Comparison of ENCODE assay signal across 29 mouse cellular contexts in genomic region chr8:115833391-115833790, GRCm38 (mm10).
DNase-seq lines count a peak whose midpoint lies in the region; ATAC-seq and TF ChIP-seq lines count a peak whose summit lies in the region.
"Had no signal": no experiment of that assay in that cellular context is flagged by ENCODE, and none has a peak within 500 bp of the region (broad histone marks: within the 10 kb centered on the region; RNA-seq: fewer than 3 reads in every experiment).

No protein-coding gene starts in this region.

- no peaks in the 10 kb centered on the region for H3K9me3 ChIP-seq in kidney, embryonic 14.5 days (ENCODE audit: control insufficient read depth, low read length)
- H3K9me3 ChIP-seq: embryonic facial prominence, embryonic 10.5 days; embryonic facial prominence, embryonic 13.5 days; forebrain, embryonic 12.5 days; forebrain, embryonic 15.5 days; heart, embryonic 12.5 days; heart, embryonic 15.5 days; hindbrain, embryonic 10.5 days; hindbrain, embryonic 13.5 days had no signal

- no peak overlapping the region for H3K27ac ChIP-seq in heart, adult 2 months
- peak overlapping the region; percentile 88; the same call in 1 of the 2 replicates for H3K27ac ChIP-seq in kidney, adult 2 months (ENCODE audit: insufficient read depth, low read depth, low read length)
- no peak overlapping the region for H3K27ac ChIP-seq in kidney, embryonic 14.5 days (ENCODE audit: low read depth, low read length)
- H3K27ac ChIP-seq: embryonic facial prominence, embryonic 10.5 days; embryonic facial prominence, embryonic 13.5 days; forebrain, embryonic 12.5 days; forebrain, embryonic 15.5 days; heart, embryonic 15.5 days; hindbrain, embryonic 10.5 days; hindbrain, embryonic 13.5 days had no signal

- no peak for TF ChIP-seq CTCF in heart, adult 2 months (IDR thresholded peaks at IDR 0.05)
- no peak for TF ChIP-seq CTCF in kidney, adult 2 months (conservative IDR thresholded peaks at IDR 0.05; ENCODE audit: insufficient read depth, insufficient read length, low read depth, low read length)

- intact Hi-C loops in heart, adult 2 months (cut with DNase I), result no loop called here

- no peak overlapping the region for H3K4me2 ChIP-seq in kidney, embryonic 14.5 days (replicated peaks; ENCODE audit: low read depth, low read length)
- H3K4me2 ChIP-seq: embryonic facial prominence, embryonic 13.5 days; forebrain, embryonic 12.5 days; forebrain, embryonic 15.5 days; heart, embryonic 12.5 days; heart, embryonic 15.5 days; hindbrain, embryonic 13.5 days had no signal

- no peaks in the 10 kb centered on the region for H3K36me3 ChIP-seq in heart, adult 2 months (ENCODE audit: control insufficient read depth, insufficient read depth, low read length)
- no peaks in the 10 kb centered on the region for H3K36me3 ChIP-seq in kidney, adult 2 months (ENCODE audit: control insufficient read depth, insufficient read depth, low read length)
- no peaks in the 10 kb centered on the region for H3K36me3 ChIP-seq in kidney, embryonic 14.5 days (ENCODE audit: control insufficient read depth, insufficient read depth, low read length)
- H3K36me3 ChIP-seq: embryonic facial prominence, embryonic 10.5 days; embryonic facial prominence, embryonic 13.5 days; forebrain, embryonic 12.5 days; forebrain, embryonic 15.5 days; heart, embryonic 12.5 days; heart, embryonic 15.5 days; hindbrain, embryonic 10.5 days; hindbrain, embryonic 13.5 days had no signal

- H3K27me3 ChIP-seq in heart, adult 2 months (ENCODE audit: control insufficient read depth, insufficient read depth, low read length), result no peaks in the 10 kb centered on the region
- no peaks in the 10 kb centered on the region for H3K27me3 ChIP-seq in kidney, adult 2 months (replicated peaks; ENCODE audit: control insufficient read depth, insufficient read depth, low read length)
- no peaks in the 10 kb centered on the region for H3K27me3 ChIP-seq in kidney, embryonic 14.5 days (ENCODE audit: control insufficient read depth, insufficient read depth, low read length)
- H3K27me3 ChIP-seq: embryonic facial prominence, embryonic 13.5 days; forebrain, embryonic 12.5 days; forebrain, embryonic 15.5 days; heart, embryonic 12.5 days; heart, embryonic 15.5 days; hindbrain, embryonic 13.5 days had no signal

- TF ChIP-seq EP300 in heart, adult 2 months (IDR thresholded peaks at IDR 0.05; ENCODE audit: insufficient read depth, low read depth, low read length), result no peak

- TF ChIP-seq POLR2A in heart, adult 2 months (IDR thresholded peaks at IDR 0.05; ENCODE audit: insufficient read depth, low read depth, low read length), result no peak
- no peak for TF ChIP-seq POLR2A in kidney, adult 2 months (IDR thresholded peaks at IDR 0.05; ENCODE audit: low read depth, low read length)

- H3K4me1 ChIP-seq in heart, adult 2 months (ENCODE audit: control insufficient read depth, insufficient read depth, low read length), result no peaks in the 10 kb centered on the region
- peaks cover 23% of the 10 kb centered on the region; the same call in 1 of the 2 replicates for H3K4me1 ChIP-seq in kidney, adult 2 months (ENCODE audit: control insufficient read depth, insufficient read depth, low read length)
- H3K4me1 ChIP-seq in kidney, embryonic 14.5 days (ENCODE audit: control insufficient read depth, insufficient read depth, low read length), result no peaks in the 10 kb centered on the region
- H3K4me1 ChIP-seq: embryonic facial prominence, embryonic 13.5 days; forebrain, embryonic 12.5 days; forebrain, embryonic 15.5 days; heart, embryonic 12.5 days; heart, embryonic 15.5 days; hindbrain, embryonic 10.5 days; hindbrain, embryonic 13.5 days had no signal

- DNase-seq in heart, adult 11 months, result peak; percentile 81
- no peak for DNase-seq in heart, adult 2 months
- DNase-seq in kidney, adult 2 months, result peak; percentile 84
- DNase-seq in kidney, postnatal 10 days, result peak; percentile 49
- DNase-seq in kidney, postnatal 36 days, result peak; percentile 68 to 75
- no peak for DNase-seq in natural killer cell, adult 2 months (ENCODE audit: low spot score in 2 of 2)
- no peak for DNase-seq in right cerebral cortex, postnatal 4 days
- DNase-seq: adrenal gland, adult 8-10 months; adrenal gland, postnatal 25 days; cerebellum, adult 11-12 months; cerebellum, adult 8-10 months; cerebellum, postnatal 10 days; cerebellum, postnatal 36 days; embryo, embryonic 11 days; gastrocnemius, postnatal 10 days; gastrocnemius, postnatal 36 days; heart, postnatal 10 days; heart, postnatal 36 days had no signal

- ATAC-seq in kidney, embryonic 14.5 days (ENCODE audit: low FRiP score, low TSS enrichment), result no peak
- ATAC-seq: activated CD4-positive, CD25-positive, alpha-beta regulatory T cell, adult 4 months; forebrain, embryonic 15.5 days had no signal

- no peak overlapping the region for H3K4me3 ChIP-seq in heart, adult 2 months
- no peak overlapping the region for H3K4me3 ChIP-seq in kidney, adult 2 months (ENCODE audit: insufficient read depth, low read depth, low read length)
- no peak overlapping the region for H3K4me3 ChIP-seq in kidney, embryonic 14.5 days (ENCODE audit: low read length)
- H3K4me3 ChIP-seq: embryonic facial prominence, embryonic 10.5 days; embryonic facial prominence, embryonic 13.5 days; erythroblast, embryonic 14.5 days; forebrain, embryonic 12.5 days; forebrain, embryonic 15.5 days; heart, embryonic 12.5 days; heart, embryonic 15.5 days; hindbrain, embryonic 10.5 days; hindbrain, embryonic 13.5 days had no signal

- H3K79me2 ChIP-seq in heart, adult 2 months (replicated peaks; ENCODE audit: control insufficient read depth, insufficient read depth, low read length), result no peaks in the 10 kb centered on the region

- no peak overlapping the region for H3K9ac ChIP-seq in heart, adult 2 months (ENCODE audit: low read depth, low read length)
- H3K9ac ChIP-seq in kidney, embryonic 14.5 days (ENCODE audit: low read depth, low read length), result no peak overlapping the region
- H3K9ac ChIP-seq: embryonic facial prominence, embryonic 13.5 days; forebrain, embryonic 12.5 days; forebrain, embryonic 15.5 days; heart, embryonic 12.5 days; heart, embryonic 15.5 days; hindbrain, embryonic 13.5 days had no signal

Comparison
In these comparisons a context has a peak if more than half of its experiments do, and no peak if none do; other contexts are left out.
1. DNase-seq: peak in heart, adult 11 months (single experiment), kidney, adult 2 months (single experiment), kidney, postnatal 10 days (single experiment) and kidney, postnatal 36 days (2 of 2); none in heart, adult 2 months (0 of 2), natural killer cell, adult 2 months (0 of 2) and right cerebral cortex, postnatal 4 days (single experiment).